Mouse (Mus musculus) CH12.LX (cell line): ENCODE results near the gene Cacna1i.

ENCODE experiments used
- CHD2 ChIP-seq: IDR thresholded peaks from 2 replicates; pipeline ENCODE4 v1.6.1; 2011; ENCODE audit warnings: low read length, improper control_type of control experiment
- CTCF ChIP-seq, 2 experiments: IDR thresholded peaks in 1 of 2; conservative IDR thresholded peaks in 1 of 2; 2 replicates each; pipeline ENCODE4 v1.5.1; 2011 to 2012; ENCODE audit warnings: low read depth in 2 of 2, low read length in 2 of 2, improper control_type of control experiment in 1 of 2, inconsistent platforms in 1 of 2, mild to moderate bottlenecking in 1 of 2, moderate library complexity in 1 of 2
- E2F4 ChIP-seq: IDR thresholded peaks from 2 replicates; pipeline ENCODE4 v1.6.1; 2011; ENCODE audit warnings: low read depth, low read length, improper control_type of control experiment; ENCODE audit not compliant: insufficient replicate concordance
- JUND ChIP-seq: conservative IDR thresholded peaks from 2 replicates; pipeline ENCODE4 v1.6.1; 2011; ENCODE audit warnings: low read depth, low read length, improper control_type of control experiment
- KAT2A ChIP-seq: IDR thresholded peaks from 2 replicates; pipeline ENCODE4 v1.6.1; 2012; ENCODE audit warnings: low read length, improper control_type of control experiment, inconsistent platforms; ENCODE audit not compliant: insufficient replicate concordance
- MAX ChIP-seq: IDR thresholded peaks from 2 replicates; pipeline ENCODE4 v1.6.1; 2011; ENCODE audit warnings: low read length, improper control_type of control experiment
- MEF2A ChIP-seq: IDR thresholded peaks from 2 replicates; pipeline ENCODE4 v1.6.1; 2014; ENCODE audit warnings: low read depth, mild to moderate bottlenecking, inconsistent platforms, low read length, improper control_type of control experiment, borderline replicate concordance
- MXI1 ChIP-seq: IDR thresholded peaks from 2 replicates; pipeline ENCODE4 v1.6.1; 2011; ENCODE audit warnings: mild to moderate bottlenecking, low read depth, low read length, improper control_type of control experiment
- POLR2A ChIP-seq: IDR thresholded peaks from 2 replicates; pipeline ENCODE4 v1.6.1; 2011; ENCODE audit warnings: low read depth, mild to moderate bottlenecking, improper control_type of control experiment, low read length
- RAD21 ChIP-seq: IDR thresholded peaks from 2 replicates; pipeline ENCODE4 v1.6.1; 2011; ENCODE audit warnings: low read depth, mild to moderate bottlenecking, low read length, improper control_type of control experiment, moderate library complexity

- TF ChIP-seq JUND (no peak), CHD2 (no peak), POLR2A (no peak), CTCF (conservative IDR thresholded peaks at IDR 0.05 in 1 of 2, IDR thresholded peaks at IDR 0.05 in 1 of 2; ENCODE audit: low read depth in 2 of 2, low read length in 2 of 2) (peak; percentile 25 to 42; a peak in 2 of 4 replicates), MXI1 (no peak), RAD21 (no peak; the same call in none of the 2 replicates), E2F4 (no peak), MEF2A (no peak), MAX (no peak), KAT2A (no peak)
Measured at GRCm38 (mm10) chr15:80297146-80297545, 10.1 kb downstream of the Cacna1i start.
